Mouse (Mus musculus) stomach, embryonic 15.5 days (tissue): ENCODE results near the gene Gnb2. TPM values are rescaled to one million over a fixed set of nuclear protein-coding genes. Genes with fewer than 3 reads are reported as not detected.
A peak's percentile ranks its signal among the peaks of the same experiment; 100 is the strongest.

Experiments used
- ATAC-seq: fragments of 200-750 bp; cut with Nextera tagmentation; 2 replicates; pipeline ENCODE4 v1.8.0; 2017; ENCODE audit warnings: low read depth, moderate number of reproducible peaks, moderate TSS enrichment; ENCODE audit not compliant: insufficient read depth, low FRiP score
- H3K27ac ChIP-seq: fragments of 300-500 bp; sonication (generic); 2 replicates; pipeline ENCODE4 v1.5.1; 2015; ENCODE audit warnings: mild to moderate bottlenecking, inconsistent platforms
- H3K27me3 ChIP-seq: fragments of 300-500 bp; sonication (generic); replicated peaks from 2 replicates; pipeline ENCODE4 v1.6.1; 2015; ENCODE audit warnings: inconsistent platforms
- H3K36me3 ChIP-seq: fragments of 300-500 bp; sonication (generic); 2 replicates; pipeline ENCODE4 v1.6.1; 2015; ENCODE audit warnings: inconsistent platforms
- H3K4me1 ChIP-seq: fragments of 300-500 bp; sonication (generic); 2 replicates; pipeline ENCODE4 v1.6.1; 2015; ENCODE audit warnings: inconsistent platforms
- H3K4me2 ChIP-seq: fragments of 300-500 bp; sonication (generic); 2 replicates; pipeline ENCODE4 v1.6.1; 2015; ENCODE audit warnings: mild to moderate bottlenecking, inconsistent platforms
- H3K4me3 ChIP-seq: fragments of 300-500 bp; sonication (generic); replicated peaks from 2 replicates; pipeline ENCODE4 v1.5.1; 2015; ENCODE audit warnings: inconsistent platforms
- H3K9ac ChIP-seq: fragments of 300-500 bp; sonication (generic); 2 replicates; pipeline ENCODE4 v1.6.1; 2015; ENCODE audit warnings: inconsistent platforms
- H3K9me3 ChIP-seq: fragments of 300-500 bp; sonication (generic); 2 replicates; pipeline ENCODE4 v1.6.1; 2016; ENCODE audit warnings: inconsistent platforms
- WGBS: fragments of 180-500 bp; shearing (Covaris S2); methylation state at CpG from one replicate; pipeline ENCODE4 v1.1.7; 2015; 5-methylcytosine and 5-hydroxymethylcytosine counted together
- polyA plus RNA-seq: library from polyadenylated mRNA; unstranded; fragments of >200 nt; fragmentation: Nextera tagmentation; extraction: Ambion mirVana; gene quantifications from 2 replicates; pipeline ENCODE4 v1.2.1, GENCODE M21; 2015

Gene Gnb2
- polyA plus RNA-seq, 1 experiment from 2014 or later, result 359 TPM

- WGBS, result 53% methylated on average over 4 of the region's 4 CpGs
- Histone ChIP-seq H3K27me3 (no peaks in the 10 kb centered on the region), H3K4me3 (no peak overlapping the region), H3K36me3 (no peaks in the 10 kb centered on the region), H3K9me3 (no peaks in the 10 kb centered on the region), H3K9ac (no peak overlapping the region), H3K4me1 (no peaks in the 10 kb centered on the region), H3K27ac (no peak overlapping the region), H3K4me2 (no peak overlapping the region)
- ATAC-seq, result no peak
These were observed 4.2 kb upstream of the Gnb2 start for GRCm38 (mm10) chr5:137537461-137537860.

GRCm38 (mm10) chr5:137535318-137535717 is 2.0 kb upstream of the Gnb2 start:
- Histone ChIP-seq H3K27ac (no peak overlapping the region), H3K4me1 (peaks cover 4% of the 10 kb centered on the region), H3K27me3 (no peaks in the 10 kb centered on the region), H3K9me3 (no peaks in the 10 kb centered on the region), H3K9ac (no peak overlapping the region), H3K4me2 (no peak overlapping the region), H3K4me3 (no peak overlapping the region), H3K36me3 (no peaks in the 10 kb centered on the region)
- 75% methylated on average over 9 of the region's 9 CpGs for WGBS
- no peak for ATAC-seq

DNA sequence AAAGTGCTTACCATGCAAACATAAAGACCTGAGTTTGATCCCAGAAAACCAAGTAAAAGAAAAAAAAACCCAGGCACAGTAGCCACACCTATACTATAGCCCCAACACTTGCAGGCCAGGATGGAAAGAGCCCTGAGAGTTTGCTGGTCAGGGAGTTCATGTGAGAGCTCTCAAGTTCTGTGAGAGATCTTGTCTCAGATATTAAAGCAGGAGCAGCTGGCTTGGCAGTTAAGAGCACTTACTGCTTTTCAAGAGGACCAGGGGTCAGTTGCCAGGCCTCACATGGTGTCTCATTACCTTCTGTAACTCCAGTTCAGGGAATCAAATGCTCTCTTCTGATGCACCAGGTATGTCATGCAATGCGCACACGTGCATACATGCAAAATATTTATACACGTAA is 1.5 kb upstream of the Gnb2 start:
- H3K4me3 ChIP-seq, result no peak overlapping the region
- H3K9me3 ChIP-seq, result no peaks in the 10 kb centered on the region
- H3K4me2 ChIP-seq, result no peak overlapping the region
- ATAC-seq, result no peak
- 97% methylated on average over 3 of the region's 3 CpGs for WGBS
- peaks cover 10% of the 10 kb centered on the region for H3K4me1 ChIP-seq
- 0 out of 2 replicates have a peak, but pooled peaks cover under 1% of the 10 kb centered on the region for H3K36me3 ChIP-seq
- H3K9ac ChIP-seq, result no peak overlapping the region
- no peaks in the 10 kb centered on the region for H3K27me3 ChIP-seq
- H3K27ac ChIP-seq, result no peak overlapping the region

DNA sequence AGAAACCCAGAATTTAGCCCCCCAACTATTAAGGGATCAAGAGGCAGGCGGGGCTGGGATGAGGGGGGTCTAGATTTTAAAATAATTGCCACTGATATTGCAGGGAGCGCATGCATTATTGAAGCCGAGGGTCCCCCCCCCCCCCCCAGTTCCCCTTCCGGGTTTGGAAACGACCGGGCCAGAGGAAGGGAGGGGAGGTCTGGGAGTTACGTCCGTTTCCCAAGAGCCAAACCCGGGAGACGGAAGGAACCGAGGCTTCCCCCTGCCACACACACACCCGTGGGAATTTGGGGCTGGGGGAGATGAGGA is 548 bp downstream of the Gnb2 start:
- Histone ChIP-seq H3K4me1 (peaks cover 16% of the 10 kb centered on the region), H3K36me3 (peaks cover 20% of the 10 kb centered on the region), H3K4me2 (peak overlapping the region; percentile 83), H3K27ac (peak overlapping the region; percentile 95), H3K27me3 (no peaks in the 10 kb centered on the region), H3K9ac (peak overlapping the region; percentile 95), H3K4me3 (peak overlapping the region; percentile 81), H3K9me3 (no peaks in the 10 kb centered on the region)
- WGBS, result 0% methylated on average over 10 of the region's 12 CpGs
- no peak; the same call in 1 of the 2 replicates for ATAC-seq

DNA sequence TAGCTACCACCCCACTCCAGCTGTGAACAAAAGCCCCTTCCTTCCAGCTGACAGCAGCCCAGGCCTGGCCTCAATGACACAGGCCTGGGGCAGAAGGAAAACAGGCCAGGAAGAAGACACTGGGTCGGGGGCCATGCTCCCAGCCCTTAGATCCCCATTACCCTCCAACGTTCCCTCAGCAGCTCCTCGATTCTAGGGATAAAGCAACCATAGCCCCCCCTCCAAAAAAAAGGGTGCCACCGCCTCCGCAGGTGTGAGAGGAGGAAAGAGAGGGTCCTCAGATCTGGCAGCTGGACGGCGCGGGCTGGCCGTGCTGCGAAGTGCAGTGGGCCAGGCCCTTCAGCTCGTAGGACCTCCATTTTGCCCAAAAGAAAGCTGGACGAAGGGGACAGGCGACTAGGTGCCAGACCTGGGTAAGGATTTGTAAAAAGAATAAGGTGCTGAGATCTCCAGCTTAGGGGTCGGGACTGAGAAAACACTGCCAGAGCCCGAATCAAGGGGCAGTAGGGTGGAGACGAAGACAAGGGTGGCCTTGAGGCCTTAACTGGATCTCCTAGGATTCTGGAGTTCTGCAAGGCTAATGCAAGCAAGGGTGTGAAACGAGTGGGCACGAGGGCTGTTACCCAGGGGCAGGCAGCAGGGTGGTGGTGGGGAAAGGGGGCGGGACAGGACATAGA is 1.0 kb downstream of the Gnb2 start:
- peak overlapping the region; percentile 95 for H3K9ac ChIP-seq
- H3K9me3 ChIP-seq, result no peaks in the 10 kb centered on the region
- H3K4me2 ChIP-seq, result peak overlapping the region; percentile 83
- H3K4me3 ChIP-seq, result peak overlapping the region; percentile 81
- H3K27me3 ChIP-seq, result no peaks in the 10 kb centered on the region
- no peak for ATAC-seq
- H3K27ac ChIP-seq, result peak overlapping the region; percentile 95
- WGBS, result 0% methylated on average over 19 of the region's 19 CpGs
- H3K4me1 ChIP-seq, result peaks cover 16% of the 10 kb centered on the region
- H3K36me3 ChIP-seq, result peaks cover 25% of the 10 kb centered on the region

- Histone ChIP-seq H3K27me3 (no peaks in the 10 kb centered on the region), H3K9me3 (no peaks in the 10 kb centered on the region), H3K27ac (peak overlapping the region; percentile 95), H3K4me1 (peaks cover 18% of the 10 kb centered on the region), H3K4me2 (peak overlapping the region; percentile 83), H3K9ac (peak overlapping the region; percentile 95), H3K4me3 (peak overlapping the region; percentile 81), H3K36me3 (peaks cover 26% of the 10 kb centered on the region)
- peak; percentile 2; the same call in 1 of the 2 replicates for ATAC-seq
- WGBS, result under 1% methylated on average over 43 of the region's 51 CpGs
These were observed 1.7 kb downstream of the Gnb2 start for GRCm38 (mm10) chr5:137531414-137532130.

- H3K9ac ChIP-seq, result peak overlapping the region; percentile 95
- H3K27ac ChIP-seq, result peak overlapping the region; percentile 95
- H3K9me3 ChIP-seq, result no peaks in the 10 kb centered on the region
- peaks cover 24% of the 10 kb centered on the region for H3K4me1 ChIP-seq
- H3K4me3 ChIP-seq, result peak overlapping the region; percentile 81
- H3K4me2 ChIP-seq, result peak overlapping the region; percentile 83
- H3K27me3 ChIP-seq, result no peaks in the 10 kb centered on the region
- 2% methylated on average over 44 of the region's 46 CpGs for WGBS
- H3K36me3 ChIP-seq, result peaks cover 26% of the 10 kb centered on the region
- ATAC-seq, result peak; percentile 17; the same call in 1 of the 2 replicates
These were observed 2.5 kb downstream of the Gnb2 start for GRCm38 (mm10) chr5:137530588-137531413.

- H3K27ac ChIP-seq, result peak overlapping the region; percentile 95
- ATAC-seq, result no peak
- no peaks in the 10 kb centered on the region for H3K27me3 ChIP-seq
- H3K9ac ChIP-seq, result no peak overlapping the region
- H3K4me1 ChIP-seq, result peaks cover 24% of the 10 kb centered on the region
- no peaks in the 10 kb centered on the region for H3K9me3 ChIP-seq
- peak overlapping the region; percentile 81 for H3K4me3 ChIP-seq
- H3K4me2 ChIP-seq, result peak overlapping the region; percentile 83
- 72% methylated on average over 8 of the region's 8 CpGs for WGBS
- peaks cover 32% of the 10 kb centered on the region for H3K36me3 ChIP-seq
These were observed 3.2 kb downstream of the Gnb2 start for GRCm38 (mm10) chr5:137530075-137530474.

DNA sequence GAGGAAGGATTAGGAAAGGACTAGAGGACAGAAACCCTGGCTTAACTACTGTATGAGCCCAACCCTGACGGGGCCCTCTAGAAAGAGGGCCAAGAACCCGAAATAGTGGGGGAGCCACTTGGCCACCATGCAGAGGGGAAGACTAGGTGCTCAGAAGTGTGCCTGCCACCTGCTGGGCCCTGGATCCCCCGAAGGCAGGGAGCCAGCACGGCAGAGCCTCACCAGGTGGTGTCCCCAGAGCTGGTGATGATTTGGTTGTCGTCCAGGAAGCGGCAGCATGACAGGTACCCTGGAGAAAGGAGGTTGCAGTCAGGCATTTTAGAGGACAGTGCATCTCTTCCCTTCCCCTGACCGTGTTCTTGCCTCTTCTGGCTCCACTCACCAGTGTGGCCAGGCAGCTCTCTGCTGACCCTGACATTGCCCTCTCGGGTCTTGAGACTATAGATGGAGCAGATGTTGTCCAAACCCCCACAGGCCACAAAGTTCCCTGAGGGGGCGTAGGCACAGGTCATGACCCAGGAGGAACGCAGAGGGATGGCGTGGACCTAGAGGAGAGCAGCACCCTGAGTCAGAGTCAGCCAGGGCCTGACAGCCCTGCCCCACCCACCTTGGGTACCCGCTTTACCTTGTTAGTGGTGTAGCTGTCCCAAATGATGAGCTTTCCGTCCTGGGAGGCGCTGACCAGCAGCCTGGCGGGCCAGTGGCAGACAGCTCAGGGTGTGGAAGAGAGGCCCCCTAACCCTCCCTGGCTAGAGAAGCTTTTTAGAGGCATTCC is 3.9 kb downstream of the Gnb2 start:
- no peaks in the 10 kb centered on the region for H3K9me3 ChIP-seq
- no peak overlapping the region for H3K27ac ChIP-seq
- H3K36me3 ChIP-seq, result peaks cover 39% of the 10 kb centered on the region
- 73% methylated on average over 15 of the region's 15 CpGs for WGBS
- no peaks in the 10 kb centered on the region for H3K27me3 ChIP-seq
- no peak overlapping the region for H3K4me3 ChIP-seq
- peaks cover 24% of the 10 kb centered on the region for H3K4me1 ChIP-seq
- no peak overlapping the region for H3K4me2 ChIP-seq
- no peak for ATAC-seq
- H3K9ac ChIP-seq, result no peak overlapping the region

DNA sequence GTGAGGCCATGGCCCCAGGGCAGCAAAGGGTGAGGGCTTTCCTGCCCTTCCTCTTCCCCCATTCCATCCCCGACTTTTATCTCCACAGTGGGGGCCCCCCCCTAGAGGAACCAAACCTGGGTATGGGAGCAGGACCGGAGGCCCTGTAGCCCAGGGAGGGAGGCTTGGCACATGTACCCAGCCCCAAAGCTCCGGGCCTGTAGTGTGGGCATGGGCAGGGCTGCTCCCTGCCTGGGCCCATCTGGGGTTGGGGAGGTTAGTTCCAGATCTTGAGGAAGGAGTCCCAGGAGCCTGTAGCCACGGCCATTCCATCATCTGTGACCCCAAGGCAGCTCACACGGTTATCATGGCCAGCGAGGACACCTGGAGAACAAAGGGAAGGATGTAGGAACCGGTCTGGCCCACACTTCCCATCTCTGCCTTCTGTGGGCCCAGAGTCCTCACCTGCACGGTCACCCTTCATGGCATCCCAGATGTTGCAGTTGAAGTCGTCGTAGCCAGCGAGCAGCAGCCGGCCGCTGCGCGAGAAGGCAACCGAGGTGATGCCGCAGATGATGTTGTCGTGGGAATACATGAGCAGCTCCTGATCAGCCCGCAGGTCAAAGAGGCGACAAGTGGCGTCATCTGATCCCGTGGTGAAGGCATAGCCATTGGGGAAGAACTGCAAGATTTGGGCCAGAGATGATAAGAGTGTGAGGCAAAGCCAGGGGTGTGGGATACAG is 4.9 kb downstream of the Gnb2 start:
- H3K4me1 ChIP-seq, result peaks cover 24% of the 10 kb centered on the region
- H3K36me3 ChIP-seq, result peaks cover 49% of the 10 kb centered on the region
- WGBS, result 82% methylated on average over 22 of the region's 22 CpGs
- no peak overlapping the region for H3K9ac ChIP-seq
- no peaks in the 10 kb centered on the region for H3K9me3 ChIP-seq
- no peak overlapping the region for H3K27ac ChIP-seq
- no peak overlapping the region for H3K4me3 ChIP-seq
- ATAC-seq, result no peak
- H3K4me2 ChIP-seq, result no peak overlapping the region
- H3K27me3 ChIP-seq, result no peaks in the 10 kb centered on the region

- no peak overlapping the region for H3K27ac ChIP-seq
- H3K4me2 ChIP-seq, result no peak overlapping the region
- H3K36me3 ChIP-seq, result peaks cover 59% of the 10 kb centered on the region
- peaks cover 24% of the 10 kb centered on the region for H3K4me1 ChIP-seq
- H3K9me3 ChIP-seq, result no peaks in the 10 kb centered on the region
- WGBS, result 52% methylated on average over 1 of the region's 1 CpGs
- no peak overlapping the region for H3K4me3 ChIP-seq
- H3K27me3 ChIP-seq, result no peaks in the 10 kb centered on the region
- no peak for ATAC-seq
- no peak overlapping the region for H3K9ac ChIP-seq
These were observed 5.9 kb downstream of the Gnb2 start for GRCm38 (mm10) chr5:137527413-137527812.
